Mouse (Mus musculus): ENCODE results near the gene Suds3. TPM values are rescaled to one million over a fixed set of nuclear protein-coding genes. Genes with fewer than 3 reads are reported as not detected.
A peak's percentile ranks its signal among the peaks of the same experiment; 100 is the strongest.

Suds3 gene
- total RNA-seq (2021), result 10 to 100 TPM; 63.7 to 88.5 TPM

DNA sequence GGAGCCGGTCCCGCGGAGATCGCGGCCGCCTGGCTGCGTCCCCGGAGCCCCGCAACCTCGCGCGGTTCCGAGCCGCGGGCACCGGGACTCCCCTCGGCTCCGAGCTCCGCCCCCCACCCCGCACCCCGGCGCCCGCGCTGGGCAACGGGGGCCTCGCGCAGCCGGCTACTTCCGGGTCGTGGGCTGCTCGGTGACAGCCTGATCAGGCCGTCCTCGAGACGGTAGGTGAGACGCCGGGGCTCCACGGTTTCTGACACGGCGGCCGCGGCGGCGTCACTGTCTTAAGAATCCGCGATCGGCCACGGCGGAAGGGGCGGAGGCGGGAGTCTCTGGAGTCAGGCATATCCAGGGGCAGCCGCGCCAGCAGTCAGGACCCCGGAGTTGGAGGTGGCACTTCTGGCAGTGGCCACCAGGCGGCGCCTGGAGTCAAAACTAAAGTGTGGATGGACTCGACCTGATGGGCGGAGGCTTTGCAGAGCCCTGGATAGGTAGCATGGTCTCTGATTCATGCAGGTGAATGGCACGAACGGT is at the start of gene Suds3:
Gene Suds3 (minus strand): TSS at position 278 of the 531 bp plus-strand sequence.
- peak; percentile 97 to 99 for DNase-seq
- intact Hi-C loops (cut with DNase I), result loop anchor here (2.0 to 10.0 kb wide), 7 partner anchors 91 to 379 kb away; partner anchors contain the start of genes Pebp1, Rfc5 and Wsb2

DNA sequence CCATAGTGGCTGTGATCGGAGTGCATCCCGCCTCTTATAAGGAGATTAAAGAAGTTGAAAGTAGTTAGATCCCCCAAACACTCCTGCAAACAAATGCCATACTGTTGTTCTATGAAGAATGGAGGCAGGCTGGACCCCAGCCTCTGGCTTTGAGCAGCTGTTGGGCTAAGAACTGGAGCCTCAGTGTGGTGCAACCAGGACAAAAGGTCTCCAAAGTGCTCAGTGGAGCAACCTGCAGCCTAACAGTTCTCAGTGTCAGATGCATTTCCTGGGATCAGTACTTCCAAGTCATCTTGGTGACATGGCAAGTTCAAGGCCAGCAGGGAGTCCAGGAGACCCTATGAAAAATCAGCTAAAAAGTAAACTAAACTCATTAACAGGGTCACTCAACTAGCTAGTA is 49.0 kb upstream of the Suds3 start:
- intact Hi-C loops (cut with DNase I), result no loop called here
- no peak for DNase-seq

DNA sequence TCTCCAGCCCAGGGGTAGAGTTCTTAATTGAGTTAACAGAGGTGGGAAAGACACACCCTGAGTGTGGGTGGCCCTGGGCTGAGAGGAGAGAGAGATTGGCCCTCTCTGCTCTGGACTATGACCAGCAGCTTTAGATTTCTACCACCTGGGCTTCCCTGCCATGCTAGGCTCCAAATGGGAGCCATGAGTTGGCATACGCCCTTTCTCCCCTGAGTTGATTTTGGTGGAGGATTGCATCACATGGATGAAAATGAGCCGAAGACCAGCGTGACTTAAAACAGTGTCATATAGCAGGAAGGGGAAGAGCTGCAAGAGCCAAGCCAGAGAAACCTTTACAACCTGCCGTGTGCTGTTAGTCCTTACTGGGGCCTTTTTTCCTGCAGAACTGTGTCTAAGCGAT is 48.6 kb upstream of the Suds3 start:
- intact Hi-C loops (cut with DNase I), result no loop called here
- no peak for DNase-seq

DNA sequence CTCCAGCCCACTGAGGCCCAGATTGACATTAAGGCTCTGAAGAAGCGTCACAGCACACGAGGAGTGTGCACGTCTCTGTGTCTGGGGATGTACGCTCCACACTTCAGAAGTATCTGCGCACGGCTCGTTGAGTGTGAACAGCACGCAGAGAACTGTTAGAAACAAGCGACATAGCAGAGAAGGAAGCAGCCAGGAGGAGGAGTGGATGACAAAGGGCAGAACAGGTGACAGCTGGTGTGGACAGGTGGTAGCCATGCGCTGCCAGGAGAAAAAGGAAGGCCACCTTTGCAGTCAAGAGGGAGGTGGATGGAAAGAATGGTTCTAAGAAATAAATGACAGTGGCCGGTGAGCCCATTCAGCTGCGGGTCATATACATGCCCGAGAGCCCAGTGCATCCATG is 47.9 kb upstream of the Suds3 start:
- intact Hi-C loops (cut with DNase I), result no loop called here
- no peak for DNase-seq

DNA sequence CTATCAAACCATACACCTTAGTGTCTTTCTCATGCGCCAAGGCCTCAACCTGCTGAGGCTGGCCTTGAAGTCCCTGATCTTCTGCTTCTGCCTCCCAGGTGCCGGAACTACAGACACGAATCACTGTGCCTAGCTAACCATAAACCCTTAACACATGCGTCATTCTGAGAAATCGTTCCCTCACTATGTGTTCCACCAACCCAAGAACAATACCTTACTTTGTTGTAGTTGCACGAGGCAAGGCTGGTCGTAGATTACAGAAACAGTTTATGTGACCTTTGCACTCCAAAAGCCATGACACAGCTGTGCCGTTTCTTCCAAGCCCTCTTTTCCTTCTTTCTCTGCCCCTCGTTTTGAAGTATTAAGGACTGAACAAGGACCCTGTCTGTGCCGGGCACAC is 44.6 kb upstream of the Suds3 start:
- no peak for DNase-seq
- intact Hi-C loops (cut with DNase I), result no loop called here

DNA sequence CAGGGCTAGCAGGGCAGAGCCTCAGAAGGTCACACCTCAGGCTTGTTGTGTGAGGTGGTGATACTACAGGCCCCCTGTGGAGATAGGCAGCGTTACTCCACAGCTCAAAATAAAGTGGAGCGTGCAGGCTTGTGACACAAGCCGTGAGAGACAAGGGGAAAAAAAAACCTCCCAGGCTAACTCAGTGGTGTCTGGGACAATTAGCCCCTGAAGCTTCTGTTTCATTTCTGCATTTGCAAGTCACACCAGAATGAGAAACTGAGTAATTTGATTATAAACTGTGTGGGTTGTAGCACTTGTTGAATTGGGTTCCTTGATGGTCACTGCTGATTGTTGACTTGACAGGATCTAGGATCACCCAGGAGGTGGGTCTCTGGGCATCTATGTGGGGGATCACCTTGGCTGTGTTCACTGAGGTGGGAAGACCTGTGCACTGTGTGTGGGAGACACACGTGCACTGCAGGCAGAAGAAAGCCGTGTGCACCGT is 43.9 kb upstream of the Suds3 start:
- intact Hi-C loops (cut with DNase I), result no loop called here
- peak in 1 of 2 experiments; percentile 29 for DNase-seq

DNA sequence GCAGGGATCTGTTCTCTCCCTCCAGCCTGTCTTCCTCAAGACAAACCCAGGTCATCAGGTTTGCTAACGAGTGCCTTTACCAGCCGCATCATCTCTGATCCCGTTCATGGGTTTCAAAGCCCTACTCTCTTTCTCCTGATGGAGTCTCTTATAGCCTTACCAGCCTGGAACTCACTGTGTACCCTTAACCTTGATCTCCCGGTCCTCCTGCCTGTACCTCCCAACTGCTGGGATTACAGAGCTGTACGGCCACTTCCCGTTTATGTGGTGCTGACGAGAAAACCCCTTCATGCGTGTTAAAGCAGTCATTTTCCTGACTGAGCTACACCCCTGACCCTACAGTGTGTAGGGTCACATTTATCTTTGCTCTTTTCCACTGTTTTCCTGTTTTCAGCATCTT is 43.4 kb upstream of the Suds3 start:
- no peak for DNase-seq
- intact Hi-C loops (cut with DNase I), result no loop called here

DNA sequence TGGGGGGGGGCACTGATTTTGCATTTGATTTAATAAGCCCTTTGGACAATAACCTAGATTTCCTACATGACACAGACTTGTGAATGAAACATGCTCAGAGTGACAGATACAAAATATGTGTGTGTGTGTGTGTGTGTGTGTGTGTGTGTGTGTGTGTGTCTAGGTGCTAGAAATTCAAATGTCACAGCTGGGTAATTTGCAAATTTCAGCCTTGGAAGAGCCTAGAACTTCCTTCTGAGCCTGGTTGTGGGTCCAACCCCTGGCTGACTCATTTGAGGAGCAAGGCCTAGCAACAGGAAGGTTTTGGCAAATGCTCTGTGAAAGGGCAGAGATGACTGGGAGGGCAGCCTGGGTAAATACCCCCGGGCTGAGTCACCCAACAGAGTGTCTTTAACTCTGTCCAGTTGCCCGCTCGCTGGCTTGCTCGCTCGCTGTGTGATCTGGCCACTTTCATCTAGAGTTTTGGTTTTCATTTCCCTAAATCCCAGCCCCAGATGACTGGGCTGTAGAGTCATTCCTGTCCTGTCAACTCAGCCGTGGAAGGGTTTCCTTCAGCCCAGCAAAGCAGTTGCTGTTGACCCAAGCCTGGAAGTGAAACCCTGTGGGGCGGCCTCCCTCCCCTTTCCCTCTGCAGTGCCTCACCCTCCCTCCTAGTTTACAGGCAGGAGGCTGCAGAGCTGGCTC is 42.6 kb upstream of the Suds3 start:
- DNase-seq, result peak in 1 of 2 experiments; percentile 33
- intact Hi-C loops (cut with DNase I), result no loop called here

DNA sequence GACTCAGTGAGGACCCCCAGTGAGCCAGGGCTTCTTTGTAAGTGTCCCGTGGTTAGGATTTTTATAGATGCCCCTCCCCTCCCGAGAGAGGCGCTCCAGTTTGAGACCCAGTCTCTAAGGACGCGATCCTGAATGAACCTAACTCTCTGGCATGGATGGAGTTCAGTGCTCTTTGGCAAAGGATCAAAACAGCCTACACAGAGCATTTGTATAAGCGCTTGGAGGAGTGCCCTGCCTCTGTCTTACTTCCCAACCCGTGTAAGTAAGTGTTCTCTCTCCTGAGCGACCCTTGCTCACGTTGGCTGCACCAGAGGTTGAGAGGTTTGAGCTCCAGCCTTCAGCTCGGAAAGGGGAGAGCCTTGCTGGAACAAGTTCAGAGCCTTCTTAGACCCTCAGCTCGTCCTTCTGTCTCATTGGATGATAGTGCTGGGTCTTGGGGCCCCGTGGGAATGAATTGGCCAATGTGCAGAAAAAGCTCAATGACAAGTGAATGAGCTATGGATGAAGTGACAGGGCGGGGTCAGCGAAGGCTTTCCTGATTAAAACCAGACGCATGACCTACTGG is 37.7 kb upstream of the Suds3 start:
- intact Hi-C loops (cut with DNase I), result no loop called here
- DNase-seq, result peak; percentile 67 to 72

DNA sequence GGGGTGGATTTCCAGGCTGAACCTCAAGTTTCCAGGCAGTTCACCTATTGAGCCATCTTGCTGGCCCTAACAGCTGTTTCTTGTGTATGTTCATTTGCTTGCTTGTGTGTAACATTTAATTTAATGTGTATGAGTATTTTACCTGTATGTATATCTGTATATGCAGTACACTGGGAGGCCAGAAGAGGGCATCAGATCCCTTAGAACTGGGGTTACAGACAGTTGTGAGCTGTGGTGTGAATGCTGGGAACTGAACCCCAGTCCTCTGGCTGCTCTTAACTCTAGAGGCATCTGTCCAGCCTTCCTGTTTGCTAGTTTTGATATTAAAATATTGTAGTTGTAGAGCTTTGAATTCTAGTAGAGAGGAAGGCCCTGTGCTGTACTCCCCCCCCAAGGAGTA is 37.0 kb upstream of the Suds3 start:
- intact Hi-C loops (cut with DNase I), result no loop called here
- DNase-seq, result no peak

DNA sequence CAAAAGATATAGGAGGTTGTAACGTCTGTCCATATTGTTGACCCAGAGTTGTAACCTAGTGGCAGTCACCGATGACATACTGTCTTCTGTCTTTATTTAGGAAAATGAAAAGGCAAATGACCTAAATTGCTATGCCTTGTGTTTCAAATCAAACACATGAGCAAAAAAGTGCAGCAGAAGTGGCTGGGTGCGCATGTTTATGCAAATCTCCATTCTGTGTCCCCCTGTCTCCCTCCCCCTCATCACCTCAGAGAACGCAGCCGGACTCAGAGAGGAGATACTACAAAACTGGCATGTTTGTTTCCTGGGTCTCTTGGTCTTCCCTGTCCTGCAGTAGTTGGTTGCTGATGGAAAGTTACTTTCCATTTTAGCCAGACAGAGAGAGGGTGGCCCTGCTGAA is 34.2 kb upstream of the Suds3 start:
- intact Hi-C loops (cut with DNase I), result no loop called here
- no peak for DNase-seq

DNA sequence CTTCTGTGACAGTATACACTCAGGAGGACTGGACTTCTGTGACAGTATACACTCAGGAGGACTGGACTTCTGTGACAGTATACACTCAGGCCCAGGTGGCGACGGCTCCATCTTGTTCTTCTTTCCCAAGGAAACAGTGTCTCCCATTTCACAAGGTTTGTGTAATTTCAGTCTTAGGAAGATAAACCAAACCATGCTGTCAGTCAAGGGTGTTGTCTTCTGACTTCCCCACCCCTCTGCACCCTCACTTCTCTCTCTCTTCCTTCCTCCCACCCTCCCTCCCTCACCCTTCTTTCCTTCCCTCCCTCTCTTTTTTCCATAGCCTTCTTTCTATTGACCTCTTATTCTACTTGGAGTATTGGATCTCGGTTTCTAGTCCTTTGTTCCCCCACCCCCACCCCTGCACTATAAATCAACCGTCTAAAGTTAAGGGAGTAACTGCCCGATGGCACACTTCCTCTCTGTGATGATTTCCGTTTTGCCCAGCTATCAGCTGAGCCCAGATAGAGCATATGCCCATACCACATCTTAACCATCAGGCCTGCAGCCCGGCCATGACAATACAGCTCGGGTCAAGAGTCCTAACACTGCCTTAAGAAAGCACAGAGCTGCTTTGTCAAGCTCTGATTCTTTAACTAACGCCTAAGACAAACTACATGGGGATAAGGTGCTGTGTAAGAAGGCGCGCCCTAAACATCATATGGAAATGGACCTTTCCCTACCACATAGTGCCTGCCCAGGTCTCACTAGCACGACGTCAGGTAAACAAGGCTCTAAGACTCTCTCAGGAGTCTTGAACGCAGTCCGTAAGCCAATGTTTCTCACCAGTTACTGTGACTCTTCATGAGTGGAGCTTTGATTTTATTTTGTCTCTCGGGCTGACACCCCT is 33.4 kb upstream of the Suds3 start:
- no peak for DNase-seq
- intact Hi-C loops (cut with DNase I), result no loop called here

DNA sequence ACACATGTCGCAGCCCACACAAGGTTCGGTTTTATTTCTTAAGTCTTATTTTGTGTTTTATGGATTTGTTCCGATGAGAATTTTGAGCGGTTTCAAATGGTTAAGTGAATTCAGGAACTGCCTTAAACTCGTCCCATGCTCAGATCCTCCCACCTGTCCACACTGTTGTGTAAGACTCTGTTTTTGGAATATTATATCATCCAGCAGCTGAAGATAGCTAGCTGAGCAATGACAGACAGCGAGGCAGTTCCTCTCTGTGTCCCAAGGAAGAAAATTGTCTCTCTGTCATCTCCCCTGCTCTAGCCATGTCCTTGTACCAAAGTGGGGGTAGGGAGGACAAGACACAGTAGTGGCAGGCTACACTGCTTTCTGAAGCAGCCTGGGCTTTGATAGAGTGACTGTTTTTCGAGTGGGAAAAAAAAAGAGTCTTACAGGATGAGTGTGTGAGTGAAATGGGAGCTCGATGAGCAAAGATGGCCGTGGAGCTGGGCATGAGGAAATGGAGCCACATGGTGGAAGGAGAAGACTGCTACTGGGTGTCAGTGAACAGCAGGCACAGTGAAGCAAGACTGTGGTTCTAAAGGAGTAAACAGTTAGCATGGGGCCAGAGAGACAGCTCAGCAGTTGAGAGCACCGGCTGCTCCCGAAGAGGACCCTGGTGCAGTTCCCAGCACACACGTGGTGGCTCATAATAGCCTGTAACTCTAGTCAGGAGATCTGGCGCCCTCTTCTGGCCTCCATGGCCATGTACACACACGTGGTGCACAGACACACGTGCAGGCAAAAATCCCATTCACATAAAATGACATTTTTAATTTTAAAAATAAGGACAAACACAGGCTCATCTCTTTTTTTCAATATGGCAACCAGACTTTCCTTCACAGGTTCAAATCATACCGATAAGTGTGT is 31.5 kb upstream of the Suds3 start:
- peak; percentile 19 to 35 for DNase-seq
- intact Hi-C loops (cut with DNase I), result no loop called here

DNA sequence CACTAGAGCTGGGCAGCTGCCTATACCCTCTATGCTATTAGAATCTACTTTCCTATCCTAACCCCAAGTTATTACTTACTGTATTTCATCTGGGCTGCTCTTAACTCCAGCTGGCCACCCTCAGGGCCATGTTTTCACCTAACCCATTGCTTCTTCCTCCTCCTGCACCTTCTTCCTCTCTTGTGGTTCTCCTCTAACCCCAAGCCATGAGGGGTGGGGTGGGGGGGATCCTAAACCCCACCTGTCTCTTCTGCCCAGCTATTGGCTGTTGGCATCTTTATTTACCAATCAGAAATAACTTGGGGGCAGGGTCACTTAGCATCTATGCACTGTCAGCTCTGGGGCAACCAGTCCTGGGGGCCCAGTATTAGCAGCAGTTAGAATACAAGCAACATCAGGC is 30.3 kb upstream of the Suds3 start:
- intact Hi-C loops (cut with DNase I), result no loop called here
- no peak for DNase-seq

DNA sequence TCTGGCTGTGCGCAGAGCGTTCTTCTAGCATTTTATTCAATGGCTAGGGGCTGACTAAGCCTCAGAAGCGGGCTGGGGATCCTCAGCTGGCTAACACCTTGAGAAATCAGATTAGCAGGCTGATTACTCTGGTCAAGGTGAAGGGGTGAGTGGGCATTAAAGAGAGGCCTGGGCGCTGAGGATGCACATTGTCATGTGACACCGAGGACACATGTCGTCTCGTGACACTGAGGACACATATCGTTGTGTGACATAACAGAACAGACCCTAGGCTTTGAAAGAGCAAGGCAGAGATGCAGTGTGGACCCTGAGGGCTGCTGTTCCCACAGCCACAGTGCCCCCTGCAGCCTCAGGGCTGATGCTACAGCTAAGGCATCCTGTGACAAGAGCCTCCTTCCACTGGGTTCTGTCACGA is 27.8 kb upstream of the Suds3 start:
- intact Hi-C loops (cut with DNase I), result no loop called here
- DNase-seq, result peak; percentile 30 to 43

DNA sequence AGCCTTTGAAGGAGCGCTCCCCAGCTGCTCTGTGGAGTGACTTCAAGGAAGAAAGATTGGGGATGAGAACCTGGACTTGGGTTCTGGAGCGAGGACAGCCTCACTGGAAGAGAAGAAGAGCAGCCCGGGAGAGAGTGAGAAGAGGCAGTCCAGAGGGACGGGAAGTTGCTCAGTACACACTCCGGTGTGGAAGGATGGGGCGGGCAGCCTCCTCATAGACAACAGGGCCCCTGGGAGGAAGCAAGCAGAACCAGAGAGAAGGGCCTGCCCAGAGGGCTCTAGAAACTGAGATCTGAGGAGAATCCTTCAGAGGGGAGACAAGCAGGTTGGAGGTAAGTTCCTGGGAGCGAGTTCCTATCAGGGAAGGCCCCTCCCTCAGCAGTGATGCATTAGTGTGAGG is 24.5 kb upstream of the Suds3 start:
- intact Hi-C loops (cut with DNase I), result no loop called here
- peak; percentile 23 to 24 for DNase-seq

DNA sequence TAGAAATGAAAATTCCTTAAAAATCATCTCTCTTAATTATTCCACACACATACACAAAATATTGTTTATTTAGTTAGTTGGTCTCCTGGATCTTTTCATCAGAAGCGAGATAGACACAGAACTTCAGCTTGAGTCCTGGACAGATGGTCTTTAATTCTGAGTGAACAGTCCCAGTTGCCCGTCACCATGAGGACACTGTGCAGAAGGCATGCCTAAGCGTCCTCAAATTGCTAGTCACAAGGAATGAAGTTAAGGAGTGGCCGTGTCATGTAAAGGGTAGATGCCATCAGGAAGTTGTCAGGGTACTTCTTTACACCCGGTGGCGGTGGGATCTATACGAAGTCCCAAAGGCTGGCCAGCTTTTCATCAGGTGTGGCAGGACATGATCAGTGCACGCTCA is 23.9 kb upstream of the Suds3 start:
- no peak for DNase-seq
- intact Hi-C loops (cut with DNase I), result no loop called here

DNA sequence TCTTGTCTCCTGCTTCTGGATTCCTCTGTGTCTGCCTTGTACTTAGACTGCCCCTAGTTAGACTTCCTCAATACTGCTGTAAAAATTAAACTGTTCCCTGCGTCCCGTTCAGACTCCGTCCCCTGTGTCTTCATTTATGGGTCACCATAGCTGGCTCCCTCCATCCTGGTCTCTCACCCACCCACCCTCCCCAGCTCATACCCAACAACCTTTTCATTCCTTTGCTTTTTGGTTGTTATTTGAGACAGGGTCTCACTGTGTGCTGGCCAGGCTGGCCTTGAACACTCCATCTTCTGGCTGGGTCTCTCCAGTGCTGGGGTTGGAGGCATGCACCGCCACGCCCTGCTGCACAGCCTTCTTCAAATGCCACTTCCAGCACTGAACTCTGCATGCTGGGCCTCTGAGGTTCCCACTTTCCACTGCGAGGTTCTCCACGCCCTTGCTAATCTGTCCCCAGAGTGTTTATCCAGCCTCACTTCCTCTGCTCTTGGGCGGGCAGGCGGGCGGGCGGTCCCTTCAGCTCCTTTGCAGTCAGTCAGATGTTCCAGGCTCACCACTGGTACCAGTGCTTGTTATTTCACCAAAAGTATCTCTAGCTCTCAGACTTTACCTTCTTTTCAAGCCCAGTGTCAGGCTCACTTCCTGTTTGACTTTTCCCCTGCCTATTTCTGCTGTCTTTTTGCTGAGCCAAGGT is 22.5 kb upstream of the Suds3 start:
- intact Hi-C loops (cut with DNase I), result no loop called here
- DNase-seq, result peak; percentile 71

DNA sequence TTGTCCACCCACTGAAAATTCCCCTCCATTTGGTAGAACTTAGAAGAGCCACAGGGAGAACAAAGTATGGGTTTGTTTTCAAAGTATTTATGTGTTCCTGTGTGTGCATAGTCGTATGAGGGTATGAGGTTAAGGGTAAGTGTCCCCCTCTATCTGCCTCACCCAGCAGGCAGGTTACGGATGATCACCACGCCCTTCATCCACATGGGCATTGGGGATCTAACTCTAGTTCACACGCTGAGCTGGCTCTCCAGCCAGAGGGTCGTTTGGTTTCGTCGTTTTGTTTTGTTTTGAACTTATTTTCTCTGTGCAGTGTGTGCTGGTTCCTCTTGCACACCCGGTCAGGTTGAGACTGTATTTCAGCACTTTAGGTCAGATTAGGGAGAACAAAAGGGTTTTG is 21.7 kb upstream of the Suds3 start:
- no peak for DNase-seq
- intact Hi-C loops (cut with DNase I), result no loop called here

DNA sequence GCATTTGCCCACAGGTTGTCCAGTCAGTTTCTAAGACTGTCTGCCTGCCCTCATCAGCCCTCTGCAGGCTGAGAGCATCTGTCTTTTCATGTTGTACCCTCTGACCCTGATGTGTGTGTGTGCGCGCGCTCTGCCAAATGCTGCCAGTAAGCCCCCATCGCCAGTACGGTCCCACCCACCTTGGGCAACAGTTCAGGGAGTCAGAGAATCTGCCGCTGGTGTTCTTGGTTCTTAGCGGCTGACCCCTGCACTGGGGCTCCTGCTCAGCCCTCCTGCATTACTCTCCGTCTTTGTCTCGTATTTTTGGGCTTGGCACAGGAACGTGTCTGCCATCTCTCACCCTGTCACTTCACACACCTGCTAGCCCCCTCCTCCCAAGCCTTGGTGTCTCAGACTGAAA is 21.1 kb upstream of the Suds3 start:
- DNase-seq, result no peak
- intact Hi-C loops (cut with DNase I), result no loop called here

Measured in heart, postnatal 10 days (tissue).